Mouse (Mus musculus) neural tube, embryonic 13.5 days (tissue): ENCODE measurements around the gene Vasp. TPM values are rescaled to one million over a fixed set of nuclear protein-coding genes. Genes with fewer than 3 reads are reported as not detected.
A peak's percentile ranks its signal among the peaks of the same experiment; 100 is the strongest.

Experiments used
- ATAC-seq: fragments of 200-750 bp; cut with Nextera tagmentation; 2 replicates; pipeline ENCODE4 v1.8.0; 2017; ENCODE audit warnings: low read depth, mild to moderate bottlenecking, moderate TSS enrichment, moderate library complexity
- H3K27ac ChIP-seq: fragments of 300-500 bp; sonication (generic); replicated peaks from 2 replicates; pipeline ENCODE4 v1.5.1; 2015; ENCODE audit warnings: moderate library complexity, mild to moderate bottlenecking, inconsistent platforms
- H3K27me3 ChIP-seq: fragments of 300-500 bp; sonication (generic); 2 replicates; pipeline ENCODE4 v1.6.1; 2015; ENCODE audit warnings: mild to moderate bottlenecking, inconsistent platforms
- H3K36me3 ChIP-seq: fragments of 300-500 bp; sonication (generic); 2 replicates; pipeline ENCODE4 v1.6.1; 2015; ENCODE audit warnings: mild to moderate bottlenecking, inconsistent platforms
- H3K4me1 ChIP-seq: fragments of 300-500 bp; sonication (generic); replicated peaks from 2 replicates; pipeline ENCODE4 v1.6.1; 2015; ENCODE audit warnings: inconsistent platforms
- H3K4me2 ChIP-seq: fragments of 300-500 bp; sonication (generic); 2 replicates; pipeline ENCODE4 v1.6.1; 2015; ENCODE audit warnings: inconsistent platforms, mild to moderate bottlenecking, moderate library complexity
- H3K4me3 ChIP-seq: fragments of 300-500 bp; sonication (generic); 2 replicates; pipeline ENCODE4 v1.5.1; 2015; ENCODE audit warnings: mild to moderate bottlenecking, inconsistent platforms
- H3K9ac ChIP-seq: fragments of 300-500 bp; sonication (generic); 2 replicates; pipeline ENCODE4 v1.6.1; 2015; ENCODE audit warnings: moderate library complexity, mild to moderate bottlenecking, inconsistent platforms
- H3K9me3 ChIP-seq: fragments of 300-500 bp; sonication (generic); 2 replicates; pipeline ENCODE4 v1.6.1; 2016; ENCODE audit warnings: inconsistent platforms
- WGBS: fragments of 180-500 bp; shearing (Covaris S2); methylation state at CpG from one replicate; pipeline ENCODE4 v1.1.7; 2015; 5-methylcytosine and 5-hydroxymethylcytosine counted together
- polyA plus RNA-seq: library from polyadenylated mRNA; unstranded; fragments of >200 nt; fragmentation: Nextera tagmentation; extraction: Ambion mirVana; gene quantifications from 2 replicates; pipeline ENCODE4 v1.2.1, GENCODE M21; 2015

Vasp gene
- polyA plus RNA-seq, 1 experiment from 2014 or later: 41.2 TPM

GRCm38 (mm10) chr7:19265147-19265546, 6.5 kb downstream of the Vasp start:
- ATAC-seq: no peak
- Histone ChIP-seq H3K27me3 (no peaks in the 10 kb centered on the region), H3K4me1 (peaks cover 32% of the 10 kb centered on the region), H3K4me2 (no peak overlapping the region), H3K4me3 (no peak overlapping the region), H3K9me3 (no peaks in the 10 kb centered on the region), H3K9ac (0 out of 2 replicates have a peak overlapping the region, but pooled peaks have one; percentile 13), H3K27ac (no peak overlapping the region), H3K36me3 (peaks cover 55% of the 10 kb centered on the region)
- 80% methylated on average over 7 of the region's 7 CpGs for WGBS

GRCm38 (mm10) chr7:19258336-19258735, 13.3 kb downstream of the Vasp start:
- Histone ChIP-seq H3K4me2 (no peak overlapping the region), H3K27ac (no peak overlapping the region), H3K27me3 (no peaks in the 10 kb centered on the region), H3K4me3 (no peak overlapping the region), H3K9ac (no peak overlapping the region), H3K4me1 (0 out of 2 replicates have a peak, but pooled peaks cover 4% of the 10 kb centered on the region), H3K9me3 (no peaks in the 10 kb centered on the region), H3K36me3 (peaks cover 84% of the 10 kb centered on the region)
- WGBS: 85% methylated on average over 3 of the region's 3 CpGs
- ATAC-seq: no peak

GRCm38 (mm10) chr7:19257390-19258022, 14.1 kb downstream of the Vasp start:
- Histone ChIP-seq H3K27ac (no peak overlapping the region), H3K36me3 (peaks cover 76% of the 10 kb centered on the region), H3K4me3 (no peak overlapping the region), H3K27me3 (no peaks in the 10 kb centered on the region), H3K9me3 (no peaks in the 10 kb centered on the region), H3K4me2 (no peak overlapping the region), H3K9ac (no peak overlapping the region), H3K4me1 (0 out of 2 replicates have a peak, but pooled peaks cover 4% of the 10 kb centered on the region)
- 37% methylated on average over 11 of the region's 11 CpGs for WGBS
- ATAC-seq: peak; percentile 71

- no peak overlapping the region for H3K4me3 ChIP-seq
- 83% methylated on average over 7 of the region's 7 CpGs for WGBS
- no peak overlapping the region for H3K27ac ChIP-seq
- no peaks in the 10 kb centered on the region for H3K27me3 ChIP-seq
- peaks cover 66% of the 10 kb centered on the region for H3K36me3 ChIP-seq
- no peaks in the 10 kb centered on the region for H3K9me3 ChIP-seq
- H3K4me2 ChIP-seq: no peak overlapping the region
- H3K9ac ChIP-seq: no peak overlapping the region
- no peak for ATAC-seq
- 0 out of 2 replicates have a peak, but pooled peaks cover 4% of the 10 kb centered on the region for H3K4me1 ChIP-seq
These were observed 15.1 kb downstream of the Vasp start for GRCm38 (mm10) chr7:19256567-19256966.

GRCm38 (mm10) chr7:19255395-19255794, 16.2 kb downstream of the Vasp start:
- Histone ChIP-seq H3K4me3 (no peak overlapping the region), H3K9ac (no peak overlapping the region), H3K27me3 (no peaks in the 10 kb centered on the region), H3K4me2 (no peak overlapping the region), H3K9me3 (no peaks in the 10 kb centered on the region), H3K36me3 (peaks cover 55% of the 10 kb centered on the region), H3K4me1 (0 out of 2 replicates have a peak, but pooled peaks cover 4% of the 10 kb centered on the region), H3K27ac (no peak overlapping the region)
- WGBS: 87% methylated on average over 17 of the region's 17 CpGs
- ATAC-seq: no peak

GRCm38 (mm10) chr7:19253437-19253836, 18.2 kb downstream of the Vasp start:
- 65% methylated on average over 5 of the region's 5 CpGs for WGBS
- ATAC-seq: no peak

GRCm38 (mm10) chr7:19252078-19252477, 19.5 kb downstream of the Vasp start:
- no peak overlapping the region for H3K4me2 ChIP-seq
- no peak overlapping the region for H3K9ac ChIP-seq
- H3K27ac ChIP-seq: no peak overlapping the region
- H3K36me3 ChIP-seq: peaks cover 30% of the 10 kb centered on the region
- H3K4me3 ChIP-seq: no peak overlapping the region
- H3K9me3 ChIP-seq: no peaks in the 10 kb centered on the region
- no peaks in the 10 kb centered on the region for H3K27me3 ChIP-seq
- no peak for ATAC-seq
- 85% methylated on average over 4 of the region's 4 CpGs for WGBS
- H3K4me1 ChIP-seq: no peaks in the 10 kb centered on the region

More at GRCm38 (mm10) chr7:19253437-19253836, 18.2 kb downstream of the Vasp start:
- H3K4me2 ChIP-seq: no peak overlapping the region
- no peaks in the 10 kb centered on the region for H3K27me3 ChIP-seq
- H3K4me3 ChIP-seq: no peak overlapping the region
- H3K9ac ChIP-seq: no peak overlapping the region
- H3K4me1 ChIP-seq: 0 out of 2 replicates have a peak, but pooled peaks cover 4% of the 10 kb centered on the region
- H3K9me3 ChIP-seq: no peaks in the 10 kb centered on the region
- H3K27ac ChIP-seq: no peak overlapping the region
- peaks cover 36% of the 10 kb centered on the region for H3K36me3 ChIP-seq

- no peaks in the 10 kb centered on the region for H3K9me3 ChIP-seq
- H3K4me3 ChIP-seq: no peak overlapping the region
- H3K27ac ChIP-seq: no peak overlapping the region
- WGBS: 93% methylated on average over 2 of the region's 2 CpGs
- H3K36me3 ChIP-seq: peaks cover 32% of the 10 kb centered on the region
- no peak for ATAC-seq
- H3K4me1 ChIP-seq: no peaks in the 10 kb centered on the region; the same call in 1 of the 2 replicates
- no peak overlapping the region for H3K9ac ChIP-seq
- H3K4me2 ChIP-seq: no peak overlapping the region
- no peaks in the 10 kb centered on the region for H3K27me3 ChIP-seq
These were observed 24.1 kb downstream of the Vasp start for GRCm38 (mm10) chr7:19247511-19247910.

- 100% methylated on average over 1 of the region's 1 CpGs for WGBS
- peaks cover 32% of the 10 kb centered on the region for H3K36me3 ChIP-seq
- ATAC-seq: no peak
- H3K4me2 ChIP-seq: no peak overlapping the region
- H3K4me1 ChIP-seq: no peaks in the 10 kb centered on the region; the same call in 1 of the 2 replicates
- no peak overlapping the region for H3K27ac ChIP-seq
- no peaks in the 10 kb centered on the region for H3K9me3 ChIP-seq
- H3K9ac ChIP-seq: no peak overlapping the region
- no peak overlapping the region for H3K4me3 ChIP-seq
- no peaks in the 10 kb centered on the region for H3K27me3 ChIP-seq
These were observed 24.8 kb downstream of the Vasp start for GRCm38 (mm10) chr7:19246855-19247254.

GRCm38 (mm10) chr7:19245083-19245482, 26.5 kb downstream of the Vasp start:
- Histone ChIP-seq H3K27ac (no peak overlapping the region), H3K9me3 (no peaks in the 10 kb centered on the region), H3K4me1 (no peaks in the 10 kb centered on the region; the same call in 1 of the 2 replicates), H3K4me2 (no peak overlapping the region), H3K36me3 (peaks cover 32% of the 10 kb centered on the region), H3K27me3 (no peaks in the 10 kb centered on the region), H3K9ac (no peak overlapping the region), H3K4me3 (no peak overlapping the region)
- ATAC-seq: no peak
- 82% methylated on average over 3 of the region's 3 CpGs for WGBS

GRCm38 (mm10) chr7:19243858-19244257, 27.8 kb downstream of the Vasp start:
- Histone ChIP-seq H3K9me3 (no peaks in the 10 kb centered on the region), H3K27me3 (no peaks in the 10 kb centered on the region), H3K4me2 (no peak overlapping the region), H3K4me1 (peaks cover 8% of the 10 kb centered on the region; the same call in 1 of the 2 replicates), H3K27ac (no peak overlapping the region), H3K36me3 (peaks cover 32% of the 10 kb centered on the region), H3K4me3 (no peak overlapping the region), H3K9ac (0 out of 2 replicates have a peak overlapping the region, but pooled peaks have one; percentile 38)
- ATAC-seq: no peak
- 69% methylated on average over 5 of the region's 5 CpGs for WGBS

- Histone ChIP-seq H3K27ac (no peak overlapping the region), H3K4me2 (no peak overlapping the region), H3K36me3 (peaks cover 23% of the 10 kb centered on the region), H3K4me3 (no peak overlapping the region), H3K4me1 (peaks cover 8% of the 10 kb centered on the region; the same call in 1 of the 2 replicates), H3K9me3 (no peaks in the 10 kb centered on the region), H3K27me3 (no peaks in the 10 kb centered on the region), H3K9ac (no peak overlapping the region)
- 90% methylated on average over 1 of the region's 1 CpGs for WGBS
- no peak for ATAC-seq
These were observed 29.6 kb downstream of the Vasp start for GRCm38 (mm10) chr7:19242005-19242404.
